Mouse (Mus musculus) cerebellum, adult 8-10 months (tissue): Measurements from ENCODE around the gene Picalm.
"Not testable (repeated sequence)": the region's sequence is repeated elsewhere in the genome, so short reads cannot be mapped to it uniquely, and the experiment has no call there.

Source experiments
- DNase-seq: peaks from one replicate; pipeline ENCODE4 v3.0.0; 2022

Gene Picalm

DNA sequence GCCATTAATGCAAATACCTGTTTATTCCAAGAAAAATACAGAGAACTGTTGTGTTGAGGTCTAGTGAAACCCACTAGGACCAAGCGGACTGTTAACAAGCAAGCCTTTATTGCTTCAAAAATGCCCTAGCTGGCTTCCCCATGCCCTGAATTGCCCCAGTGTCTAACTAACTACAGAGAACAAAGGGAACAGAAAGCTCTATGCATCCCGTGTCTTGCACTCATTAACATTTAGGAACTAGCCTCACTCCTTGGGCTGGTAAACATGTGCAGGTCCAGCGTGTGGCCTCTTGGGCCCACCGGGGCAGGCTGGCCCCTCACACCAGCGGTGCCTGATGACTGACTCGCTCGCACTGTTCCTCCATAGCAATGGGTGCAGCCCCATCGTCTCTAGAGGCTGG is 86.5 kb downstream of the Picalm start:
- DNase-seq = no peak

DNA sequence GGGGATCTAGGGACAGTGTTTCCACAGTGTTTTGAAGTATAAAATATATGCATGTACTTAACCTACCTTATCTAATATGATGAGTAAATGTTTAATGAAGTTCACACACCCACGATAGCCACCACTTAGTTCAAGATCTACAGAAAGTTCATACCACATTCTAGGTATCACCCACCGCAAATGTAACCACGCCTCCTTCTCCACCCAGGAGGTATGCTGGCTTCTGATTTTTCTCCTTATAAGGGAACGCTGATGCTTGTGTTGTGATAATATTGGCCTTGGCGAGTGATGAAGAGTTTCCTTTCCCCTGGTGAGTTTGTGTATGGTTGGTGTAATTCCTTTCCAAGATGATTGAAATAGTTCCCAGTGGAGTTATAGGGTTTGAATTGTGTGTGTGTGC is 88.1 kb downstream of the Picalm start:
- no peak for DNase-seq

DNA sequence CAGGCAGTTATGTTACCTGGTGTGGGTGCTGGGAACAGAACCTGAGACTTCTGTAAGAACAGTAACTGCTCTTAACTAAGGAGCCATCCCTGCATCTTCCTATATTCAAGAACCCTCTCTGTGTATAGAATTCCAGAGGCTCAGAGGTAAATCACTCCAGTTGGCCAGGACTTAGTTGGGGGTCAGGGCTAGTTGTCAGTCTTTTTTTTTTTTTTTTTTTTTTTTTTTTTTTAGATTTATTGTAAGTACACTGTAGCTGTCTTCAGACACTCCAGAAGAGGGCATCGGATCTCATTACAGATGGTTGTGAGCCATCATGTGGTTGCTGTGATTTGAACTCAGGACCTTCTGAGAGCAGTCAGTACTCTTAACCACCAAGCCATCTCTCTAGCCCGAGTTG is 91.5 kb downstream of the Picalm start:
- DNase-seq = no peak

DNA sequence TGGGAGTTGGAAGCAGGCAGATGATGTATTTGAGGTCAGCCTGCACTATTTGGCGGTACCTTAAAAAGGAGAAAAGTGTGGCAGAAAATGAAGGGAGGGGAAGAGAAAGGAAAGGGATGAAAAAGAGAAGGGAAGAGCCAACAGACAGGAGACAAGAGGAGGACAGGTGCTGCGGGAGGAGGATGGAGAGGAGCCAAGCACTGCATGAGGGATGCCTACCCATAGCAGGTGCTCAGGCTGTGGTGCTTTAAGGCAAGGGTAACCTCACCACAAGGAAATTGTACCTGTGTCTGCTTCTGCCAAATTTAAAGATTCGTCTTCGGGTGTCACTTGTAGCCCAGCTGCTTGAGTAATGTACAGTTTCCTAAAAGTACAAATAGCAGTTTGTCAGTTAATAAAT is 98.1 kb downstream of the Picalm start:
- no peak for DNase-seq

DNA sequence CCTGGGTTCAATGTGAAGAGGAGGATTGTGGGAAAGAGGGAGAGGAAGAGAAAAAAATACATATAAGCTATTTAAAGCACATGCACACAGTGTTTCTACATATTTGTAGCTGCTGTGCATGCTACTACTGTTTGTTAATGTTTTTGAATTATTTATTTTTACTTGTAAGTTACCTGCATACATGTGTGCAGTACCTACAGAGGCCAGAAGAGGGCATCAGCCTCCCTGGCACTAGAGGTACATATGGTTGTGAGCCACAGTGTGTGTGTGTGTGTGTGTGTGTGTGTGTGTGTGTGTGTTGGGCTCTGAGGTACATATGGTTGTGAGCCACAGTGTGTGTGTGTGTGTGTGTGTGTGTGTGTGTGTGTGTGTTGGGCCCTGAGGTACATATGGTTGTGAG is 98.9 kb downstream of the Picalm start:
- DNase-seq = not testable (repeated sequence)

DNA sequence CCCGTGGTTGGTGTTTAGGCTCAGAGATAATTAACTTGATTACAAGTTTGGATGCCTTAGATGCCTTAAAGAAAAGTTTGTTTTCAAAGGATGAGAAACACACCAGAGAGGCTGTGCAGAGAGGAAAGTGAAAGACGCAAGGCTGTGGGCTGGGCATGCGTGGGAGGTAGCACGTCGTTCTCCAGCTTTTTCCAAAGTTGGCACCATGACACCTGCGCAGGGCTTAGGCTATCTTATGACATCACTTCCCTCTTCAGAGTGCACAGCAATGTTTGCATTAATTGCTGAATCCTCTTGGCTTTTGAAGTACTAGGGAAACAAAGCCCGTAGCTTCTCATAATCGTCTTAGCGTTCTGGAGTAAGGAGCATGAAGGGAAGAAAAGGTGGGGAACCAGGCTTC is 101.4 kb downstream of the Picalm start:
- DNase-seq = no peak

DNA sequence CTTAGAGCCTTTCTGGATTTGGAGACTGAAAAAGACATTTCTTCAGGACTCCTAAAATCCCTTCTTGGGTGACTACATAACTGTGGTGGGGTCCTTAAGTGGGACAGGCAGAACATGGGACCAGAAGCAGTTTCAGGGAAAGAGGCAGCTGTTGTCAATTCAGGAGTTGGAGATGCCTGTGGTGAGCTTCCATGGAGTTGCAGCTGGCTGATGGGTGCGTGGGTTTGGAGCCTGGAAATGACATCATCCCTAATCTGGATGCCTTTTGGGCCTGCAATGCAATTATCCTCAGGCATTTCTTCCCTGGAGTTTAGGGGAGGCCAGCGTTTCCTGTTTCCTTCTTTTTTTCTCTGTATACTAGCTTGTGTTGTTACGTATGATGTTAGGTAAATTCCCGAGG is 103.9 kb downstream of the Picalm start:
- DNase-seq = no peak

DNA sequence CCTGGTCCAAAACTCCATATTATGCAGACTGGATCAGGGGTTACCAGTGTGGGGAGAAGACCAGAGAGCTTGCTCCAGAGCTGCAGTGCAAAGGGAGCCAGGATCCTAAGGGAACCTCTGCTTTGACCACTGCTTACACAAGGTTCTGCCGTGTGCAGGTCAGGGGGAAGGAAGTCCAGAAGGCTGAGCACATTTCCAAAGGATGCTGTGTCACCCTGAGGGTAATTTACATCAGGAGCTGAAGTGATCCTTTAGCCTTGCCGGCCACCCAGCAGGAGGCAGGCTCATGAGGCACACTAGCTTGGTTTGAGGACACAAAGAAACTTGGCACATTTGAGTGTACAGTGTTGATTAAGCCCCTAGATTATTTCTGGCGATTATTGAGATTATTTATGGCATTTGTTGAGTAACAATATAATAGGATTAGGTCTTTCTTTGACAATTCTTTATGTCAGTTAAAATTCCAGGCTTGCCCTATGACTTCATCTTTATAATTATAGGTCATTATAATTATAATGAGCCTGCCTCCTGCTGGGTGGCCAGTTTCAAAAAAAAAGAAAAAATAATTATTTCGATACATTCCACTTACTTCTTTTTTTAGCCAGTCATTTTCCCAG is 106.4 kb downstream of the Picalm start:
- DNase-seq = no peak

DNA sequence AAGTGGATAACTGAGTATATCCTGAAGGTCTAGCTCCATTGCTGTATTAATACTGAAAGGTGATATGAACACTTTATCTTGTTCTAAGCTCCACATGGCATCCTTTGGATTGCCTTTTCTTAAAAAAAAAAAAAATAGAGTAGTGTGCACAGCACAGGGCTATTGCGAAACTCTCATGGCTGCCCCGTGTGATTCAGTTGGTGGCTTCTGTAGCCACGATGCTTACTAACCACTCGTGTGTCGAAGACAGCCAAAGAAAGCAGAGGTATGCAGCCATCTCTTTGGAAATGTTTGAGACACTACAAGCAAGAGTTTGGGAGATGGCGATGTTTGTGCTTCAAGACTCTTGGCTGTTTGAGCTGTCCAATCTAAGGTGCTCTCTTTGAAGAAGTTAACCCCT is 113.1 kb downstream of the Picalm start:
- DNase-seq = no peak

DNA sequence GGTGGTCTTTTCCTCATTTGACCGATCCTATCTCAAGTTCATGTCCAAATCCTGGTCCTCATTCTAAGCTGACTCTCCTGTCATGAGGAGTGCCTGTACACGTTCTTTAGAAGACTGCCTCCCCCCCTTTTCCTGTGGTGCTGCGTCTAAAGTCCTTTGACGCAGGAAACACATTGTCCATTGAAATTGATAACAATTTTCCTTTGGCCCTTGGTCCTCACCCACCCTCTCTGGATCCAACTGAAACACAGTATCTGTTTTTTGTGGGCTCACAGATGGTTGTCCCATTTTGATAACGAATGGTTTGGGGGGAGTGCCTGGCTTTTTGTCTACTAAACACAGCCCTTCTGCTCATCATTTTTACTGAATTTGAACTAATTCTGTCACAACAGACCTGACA is 113.6 kb downstream of the Picalm start:
- no peak for DNase-seq

DNA sequence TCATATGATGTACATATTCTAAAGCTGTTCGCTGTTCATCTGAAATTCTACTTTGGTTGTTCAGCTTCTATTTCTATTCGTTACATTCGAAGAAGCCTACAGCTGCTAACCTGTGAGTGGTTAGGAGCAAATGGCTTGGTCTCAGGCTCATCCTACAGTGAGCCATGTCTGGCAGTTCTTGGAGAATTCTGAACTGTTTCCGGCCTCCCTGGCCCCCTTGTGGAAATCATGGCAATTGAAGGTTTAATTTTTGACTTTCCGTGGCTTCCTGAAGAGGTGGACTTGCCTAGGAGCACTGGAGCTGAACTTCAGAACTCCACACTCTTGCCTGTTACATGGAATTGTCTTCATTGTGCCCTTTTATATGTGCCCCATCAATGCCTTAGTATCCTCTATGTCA is 122.9 kb downstream of the Picalm start:
- no peak for DNase-seq

DNA sequence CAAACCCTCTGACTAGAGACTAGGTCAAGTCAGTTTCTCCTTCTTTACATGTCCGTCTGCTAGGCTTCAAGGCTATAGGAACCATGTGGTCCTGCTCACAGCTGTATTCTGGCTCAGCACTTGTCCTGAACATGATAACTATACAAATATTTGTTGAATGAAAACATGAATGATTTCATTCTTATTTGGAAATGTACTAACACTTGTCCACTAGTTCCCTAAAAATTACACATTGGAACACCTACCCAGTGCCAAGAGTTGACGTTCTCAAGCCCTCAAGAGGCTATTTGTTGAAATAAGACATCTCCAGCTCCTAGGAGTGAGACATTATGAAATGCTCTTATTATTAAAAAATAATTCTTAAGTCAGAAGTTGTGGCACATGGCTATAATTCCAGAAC is 128.7 kb downstream of the Picalm start:
- DNase-seq = no peak

DNA sequence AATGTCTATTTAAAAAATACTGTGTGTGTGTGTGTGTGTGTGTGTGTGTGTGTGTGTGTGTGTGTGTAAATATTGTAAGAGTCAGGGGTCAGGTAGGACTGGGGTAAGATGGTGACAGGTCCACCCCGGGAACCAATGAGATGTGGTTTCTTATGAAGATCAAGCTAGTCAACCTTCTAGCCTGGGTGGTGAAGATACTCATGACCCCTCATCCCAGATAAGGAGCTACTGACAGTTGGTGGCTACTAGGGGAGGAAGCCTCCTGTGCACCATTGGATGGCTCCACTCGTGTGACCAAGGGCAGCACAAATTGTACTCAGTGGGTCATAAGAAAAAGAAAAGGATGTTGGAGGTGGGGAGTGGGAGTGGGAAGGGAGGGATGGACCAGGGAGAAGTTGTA is 129.9 kb downstream of the Picalm start:
- DNase-seq = no peak

DNA sequence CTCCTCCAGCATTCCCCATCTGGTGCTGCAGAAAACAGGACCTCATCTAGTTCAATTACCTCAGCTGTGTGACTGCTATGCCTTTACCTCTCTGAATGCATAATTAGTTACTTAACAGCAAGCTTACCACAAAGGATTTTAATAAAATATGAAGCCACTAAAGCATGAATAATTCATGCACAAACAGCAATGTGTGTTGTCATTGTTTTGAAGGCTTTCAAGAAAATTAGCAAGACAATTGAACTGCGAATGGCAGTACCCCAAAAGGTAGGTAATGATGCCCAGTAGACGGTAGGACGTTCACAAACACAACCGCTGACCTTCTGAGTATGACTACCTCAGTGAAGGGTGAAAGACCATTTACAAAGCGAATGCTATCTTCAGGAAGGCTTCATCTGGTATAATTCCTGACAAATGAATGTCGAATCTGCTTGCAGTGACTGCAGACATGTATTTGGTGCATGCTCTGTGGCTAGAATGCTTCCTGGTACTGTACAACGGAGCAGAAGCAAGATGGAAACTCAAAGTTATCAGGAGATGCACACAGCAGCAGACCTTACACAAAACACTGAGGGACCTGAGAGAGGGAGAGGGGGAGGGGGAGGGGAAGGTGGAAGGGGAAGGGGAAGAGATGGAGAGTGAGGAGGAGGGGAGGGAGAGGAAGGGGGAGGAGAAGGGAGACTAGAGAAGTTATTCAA is 132.0 kb downstream of the Picalm start:
- no peak for DNase-seq
